In the genomic region with DNA sequence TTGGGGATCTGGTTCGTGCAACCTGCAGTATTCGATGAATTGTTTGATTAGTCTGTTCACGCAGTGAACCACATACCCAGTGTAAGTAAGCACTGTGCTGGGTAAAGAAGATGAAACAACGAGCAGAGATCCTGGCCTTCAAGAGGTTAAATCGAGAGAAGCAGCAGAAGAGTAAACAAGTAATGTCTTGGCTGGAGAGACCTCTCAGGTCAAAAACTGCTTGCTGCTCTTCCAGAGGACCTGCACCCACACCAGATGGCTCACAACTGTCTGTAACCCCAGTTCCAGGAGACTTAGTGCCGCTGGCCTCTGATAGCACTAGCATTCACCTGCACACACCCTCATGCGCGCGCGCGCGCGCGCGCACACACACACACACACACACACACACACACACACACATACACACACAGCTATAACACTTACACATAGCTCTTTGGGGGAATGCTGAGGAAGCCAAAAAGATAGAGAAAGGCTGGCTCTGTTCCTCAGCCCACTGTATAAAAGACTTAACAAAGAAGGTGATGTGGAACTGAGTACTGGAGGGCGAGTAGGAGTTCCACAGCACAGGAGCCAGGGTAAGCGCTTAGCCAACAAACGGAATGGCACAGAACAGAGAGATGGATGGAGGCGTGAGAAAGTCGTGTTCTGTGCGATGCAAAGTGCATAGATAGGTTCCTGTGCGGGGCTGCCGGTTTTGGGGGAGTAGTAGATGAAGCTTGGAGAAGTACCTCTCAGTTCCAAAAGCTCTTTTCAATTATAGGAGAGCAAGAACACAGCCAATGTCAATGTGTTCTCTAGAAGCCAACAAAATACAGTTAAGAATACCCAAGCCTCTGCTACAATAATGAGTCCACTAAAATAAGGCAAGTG, we compare ENCODE assay signal across 8 mouse cellular contexts. TPM values are rescaled to one million over a fixed set of nuclear protein-coding genes. Genes with fewer than 3 reads are reported as not detected.
DNase-seq lines count a peak whose midpoint lies in the region; ATAC-seq lines count a peak whose summit lies in the region.

No protein-coding gene starts in this region.

- peak overlapping the region; percentile 95 for H3K4me2 ChIP-seq in forebrain, embryonic 13.5 days
- peak overlapping the region; percentile 59 for H3K4me2 ChIP-seq in kidney, embryonic 14.5 days (replicated peaks; ENCODE audit: low read depth, low read length)
- H3K4me2 ChIP-seq in liver, embryonic 15.5 days, result peak overlapping the region; percentile 97

- peak overlapping the region; percentile 99 for H3K9ac ChIP-seq in forebrain, embryonic 13.5 days
- peak overlapping the region; percentile 58 for H3K9ac ChIP-seq in kidney, embryonic 14.5 days (ENCODE audit: low read depth, low read length)
- H3K9ac ChIP-seq in liver, embryonic 15.5 days, result peak overlapping the region; percentile 68

- WGBS in forebrain, embryonic 13.5 days, result under 1% methylated on average over 22 of the region's 23 CpGs
- WGBS in kidney, embryonic 14.5 days, result 1% methylated on average over 23 of the region's 23 CpGs
- WGBS in liver, embryonic 15.5 days (ENCODE audit: insufficient replicate concordance), result 2% methylated on average over 23 of the region's 23 CpGs

- DNase-seq in left cerebral cortex, adult 18-20 months (ENCODE audit: low spot score in 2 of 2), result peak; percentile 35 to 52
- no peak for DNase-seq in left cerebral cortex, adult 11 months (ENCODE audit: low spot score)
- peak; percentile 12 for DNase-seq in brain, embryonic 18.5 days (ENCODE audit: low read depth, low spot score)
- DNase-seq in right cerebral cortex, adult 2 months (ENCODE audit: low spot score in 2 of 2), result peak; percentile 45 to 61
- DNase-seq in urinary bladder, adult 2 months (ENCODE audit: low spot score), result no peak

- H3K9me3 ChIP-seq in forebrain, embryonic 13.5 days (replicated peaks), result no peaks in the 10 kb centered on the region
- H3K9me3 ChIP-seq in kidney, embryonic 14.5 days (ENCODE audit: control insufficient read depth, low read length), result no peaks in the 10 kb centered on the region
- H3K9me3 ChIP-seq in liver, embryonic 15.5 days (replicated peaks), result no peaks in the 10 kb centered on the region

- H3K36me3 ChIP-seq in forebrain, embryonic 13.5 days (ENCODE audit: poor library complexity, severe bottlenecking), result no peaks in the 10 kb centered on the region
- H3K36me3 ChIP-seq in kidney, embryonic 14.5 days (ENCODE audit: control insufficient read depth, insufficient read depth, low read length), result no peaks in the 10 kb centered on the region
- no peaks in the 10 kb centered on the region for H3K36me3 ChIP-seq in liver, embryonic 15.5 days (replicated peaks)

- peak; percentile 80 for ATAC-seq in forebrain, embryonic 13.5 days
- peak; percentile 61 for ATAC-seq in kidney, embryonic 14.5 days (ENCODE audit: low FRiP score, low TSS enrichment)
- ATAC-seq in liver, embryonic 15.5 days (ENCODE audit: insufficient read depth), result peak; percentile 56

- H3K4me1 ChIP-seq in forebrain, embryonic 13.5 days, result peaks cover 30% of the 10 kb centered on the region
- peaks cover 11% of the 10 kb centered on the region; the same call in 1 of the 2 replicates for H3K4me1 ChIP-seq in kidney, embryonic 14.5 days (ENCODE audit: control insufficient read depth, insufficient read depth, low read length)
- H3K4me1 ChIP-seq in liver, embryonic 15.5 days (replicated peaks), result peaks cover 67% of the 10 kb centered on the region

- H3K4me3 ChIP-seq in forebrain, embryonic 13.5 days, result peak overlapping the region; percentile 98
- H3K4me3 ChIP-seq in kidney, embryonic 14.5 days (ENCODE audit: low read length), result peak overlapping the region; percentile 98
- peak overlapping the region; percentile 99 for H3K4me3 ChIP-seq in liver, embryonic 15.5 days (replicated peaks)

- peak overlapping the region; percentile 95 for H3K27ac ChIP-seq in forebrain, embryonic 13.5 days
- H3K27ac ChIP-seq in kidney, embryonic 14.5 days (ENCODE audit: low read depth, low read length), result peak overlapping the region; percentile 89; the same call in 1 of the 2 replicates
- peak overlapping the region; percentile 97 for H3K27ac ChIP-seq in liver, embryonic 15.5 days (replicated peaks)

- H3K27me3 ChIP-seq in forebrain, embryonic 13.5 days, result no peaks in the 10 kb centered on the region
- H3K27me3 ChIP-seq in kidney, embryonic 14.5 days (ENCODE audit: control insufficient read depth, insufficient read depth, low read length), result no peaks in the 10 kb centered on the region
- no peaks in the 10 kb centered on the region for H3K27me3 ChIP-seq in liver, embryonic 15.5 days

RNA-seq across cellular contexts. Expression of gene Grb2, which starts 0.8 kb away (rescaled TPM):
- total RNA-seq in left cerebral cortex, adult 18-20 months (2021), result 100 to 1,000 TPM; 204 to 206 TPM
- 137 and 139 TPM in 2 replicates for polyA plus RNA-seq in forebrain, embryonic 13.5 days (2015; fragmentation: Nextera tagmentation; extraction: Ambion mirVana)
- 47.7 and 53.0 TPM in 2 replicates for polyA plus RNA-seq in kidney, embryonic 14.5 days (2014; fragmentation: Nextera tagmentation; extraction: Ambion mirVana)
- 53.4 and 55.8 TPM in 2 replicates for polyA plus RNA-seq in liver, embryonic 15.5 days (2015; fragmentation: Nextera tagmentation; extraction: Ambion mirVana)
- 57.2 and 62.8 TPM in 2 replicates for polyA plus RNA-seq in urinary bladder, adult 2 months (2012; rRNA removed)

RNA-seq across cellular contexts. Expression of gene Tmem94, which starts 56.0 kb away (rescaled TPM):
- 10 to 100 TPM; 62.9 to 65.2 TPM for total RNA-seq in left cerebral cortex, adult 18-20 months (2021)
- polyA plus RNA-seq in forebrain, embryonic 13.5 days (2015; fragmentation: Nextera tagmentation; extraction: Ambion mirVana), result 28.0 and 29.5 TPM in 2 replicates
- 12.4 and 19.9 TPM in 2 replicates for polyA plus RNA-seq in kidney, embryonic 14.5 days (2014; fragmentation: Nextera tagmentation; extraction: Ambion mirVana)
- 9.9 and 10.1 TPM in 2 replicates for polyA plus RNA-seq in liver, embryonic 15.5 days (2015; fragmentation: Nextera tagmentation; extraction: Ambion mirVana)
- polyA plus RNA-seq in urinary bladder, adult 2 months (2012; rRNA removed), result 20.8 and 25.9 TPM in 2 replicates

Comparison
In these comparisons a context has a peak if more than half of its experiments do, and no peak if none do; other contexts are left out.
1. DNase-seq: peak in left cerebral cortex, adult 18-20 months (2 of 2), brain, embryonic 18.5 days (single experiment) and right cerebral cortex, adult 2 months (2 of 2); none in left cerebral cortex, adult 11 months (single experiment) and urinary bladder, adult 2 months (single experiment).
2. Peak in every context shown above with its lines, with median percentiles within 50 percentile points of each other: ATAC-seq, H3K27ac ChIP-seq, H3K4me2 ChIP-seq, H3K4me3 ChIP-seq and H3K9ac ChIP-seq.